Mouse (Mus musculus) right cerebral cortex, postnatal 4 days (tissue): ENCODE data around the gene Tgfbrap1.

Experiments
- DNase-seq: peaks from one replicate; pipeline ENCODE4 v3.0.0-alpha.2; 2022

The Tgfbrap1 gene

GRCm38 (mm10) chr1:43010461-43010860 lies 88.0 kb downstream of the Tgfbrap1 start:
- no peak for DNase-seq

- DNase-seq, result no peak
These were observed 91.9 kb downstream of the Tgfbrap1 start for GRCm38 (mm10) chr1:43006524-43006923.

- no peak for DNase-seq
These were observed 92.4 kb downstream of the Tgfbrap1 start for GRCm38 (mm10) chr1:43006051-43006514.
